Mouse (Mus musculus): ENCODE data around the gene Tsku. TPM values are rescaled to one million over a fixed set of nuclear protein-coding genes. Genes with fewer than 3 reads are reported as not detected.

Tsku gene
- total and polyA plus RNA-seq, 2 experiments from 2014 or later = 6.2 to 24.8 TPM

DNA sequence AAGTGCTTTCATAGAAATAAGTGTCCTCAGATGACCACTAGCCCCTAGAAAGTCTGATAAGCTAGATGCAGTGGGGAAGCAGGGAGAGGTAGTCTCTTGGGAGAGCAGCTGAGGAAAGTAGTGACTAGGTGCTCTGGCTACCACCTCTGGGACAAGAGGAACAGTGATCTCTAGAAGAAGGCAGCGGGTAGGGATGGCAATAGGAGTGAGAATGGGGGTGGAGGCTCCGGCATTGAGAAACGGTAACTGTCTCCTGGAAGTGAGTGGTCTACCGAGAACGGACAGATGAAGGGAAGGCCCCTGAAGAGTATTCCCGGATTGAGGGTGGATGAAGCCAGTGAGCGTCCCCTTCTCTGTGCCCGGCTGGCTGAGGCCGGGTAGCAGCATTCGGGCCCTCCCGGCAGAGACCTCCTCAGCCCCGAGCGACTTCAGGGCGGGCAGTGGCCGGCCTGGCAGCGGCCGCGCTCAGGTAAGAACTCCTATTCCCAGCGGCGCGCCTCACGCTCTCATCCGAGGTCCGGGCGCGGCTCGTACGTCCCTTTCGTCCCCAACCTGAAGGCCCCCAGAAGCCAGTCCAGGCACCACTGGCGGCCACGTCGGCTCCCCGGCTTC lies 52.4 kb downstream of the Tsku start:
- DNase-seq (peak; percentile 27), ATAC-seq (peak; percentile 54)
- Histone ChIP-seq H3K9me3 (ENCODE audit: low read length) (no peaks in the 10 kb centered on the region), H3K4me1 (ENCODE audit: insufficient read depth) (peaks cover 8% of the 10 kb centered on the region; the same call in 1 of the 2 replicates), H3K27ac (ENCODE audit: low read depth, low read length) (peak overlapping the region; percentile 57; the same call in 1 of the 2 replicates), H3K4me2 (ENCODE audit: low read depth) (peak overlapping the region; percentile 77), H3K27me3 (ENCODE audit: insufficient read depth, low read length) (no peaks in the 10 kb centered on the region), H3K9ac (peak overlapping the region; percentile 72), H3K4me3 (ENCODE audit: low read depth, low read length) (peak overlapping the region; percentile 70), H3K36me3 (ENCODE audit: insufficient read depth) (no peaks in the 10 kb centered on the region)
- WGBS = under 1% methylated on average over 33 of the region's 33 CpGs
- no peak for TF ChIP-seq CTCF (IDR thresholded peaks at IDR 0.05; ENCODE audit: low read depth)

GRCm38 (mm10) chr7:98307921-98308606 lies 53.1 kb downstream of the Tsku start:
- WGBS = 14% methylated on average over 9 of the region's 9 CpGs
- Histone ChIP-seq H3K4me1 (ENCODE audit: insufficient read depth) (peaks cover 8% of the 10 kb centered on the region; the same call in 1 of the 2 replicates), H3K27ac (ENCODE audit: low read depth, low read length) (no peak overlapping the region), H3K4me2 (ENCODE audit: low read depth) (peak overlapping the region; percentile 77), H3K9me3 (ENCODE audit: low read length) (no peaks in the 10 kb centered on the region), H3K27me3 (ENCODE audit: insufficient read depth, low read length) (no peaks in the 10 kb centered on the region), H3K4me3 (ENCODE audit: low read depth, low read length) (peak overlapping the region; percentile 70), H3K36me3 (ENCODE audit: insufficient read depth) (no peaks in the 10 kb centered on the region), H3K9ac (peak overlapping the region; percentile 72; the same call in 1 of the 2 replicates)
- peak; percentile 17 for DNase-seq
- ATAC-seq = no peak
- no peak for TF ChIP-seq CTCF (IDR thresholded peaks at IDR 0.05; ENCODE audit: low read depth)

GRCm38 (mm10) chr7:98307411-98307810 lies 53.7 kb downstream of the Tsku start:
- DNase-seq (no peak), ATAC-seq (no peak)
- TF ChIP-seq CTCF (IDR thresholded peaks at IDR 0.05; ENCODE audit: low read depth) = no peak
- Histone ChIP-seq H3K9ac (no peak overlapping the region), H3K9me3 (ENCODE audit: low read length) (no peaks in the 10 kb centered on the region), H3K4me1 (ENCODE audit: insufficient read depth) (peaks cover 8% of the 10 kb centered on the region; the same call in 1 of the 2 replicates), H3K27ac (ENCODE audit: low read depth, low read length) (no peak overlapping the region), H3K4me3 (ENCODE audit: low read depth, low read length) (no peak overlapping the region), H3K27me3 (ENCODE audit: insufficient read depth, low read length) (no peaks in the 10 kb centered on the region), H3K4me2 (ENCODE audit: low read depth) (no peak overlapping the region), H3K36me3 (ENCODE audit: insufficient read depth) (no peaks in the 10 kb centered on the region)
- WGBS = 56% methylated on average over 2 of the region's 2 CpGs

Other genes starting within 250 kb of the Tsku start
- 37.4 and 47.3 TPM in 2 replicates for gene Myo7a, start 241.8 kb downstream of the Tsku start, total RNA-seq (2014; rRNA removed)
- gene Myo7a, start 241.8 kb downstream of the Tsku start, polyA plus RNA-seq (2015; fragmentation: Nextera tagmentation; extraction: Ambion mirVana) = 5.7 and 11.1 TPM in 2 replicates
- gene Omp, start 215.8 kb downstream of the Tsku start, total RNA-seq (2014; rRNA removed) = 0.29 and 0.54 TPM in 2 replicates
- gene Omp, start 215.8 kb downstream of the Tsku start, polyA plus RNA-seq (2015; fragmentation: Nextera tagmentation; extraction: Ambion mirVana) = 0.31 and 0.38 TPM in 2 replicates
- 35.8 and 39.2 TPM in 2 replicates for gene Capn5, start 183.1 kb downstream of the Tsku start, total RNA-seq (2014; rRNA removed)
- 21.3 and 22.6 TPM in 2 replicates for gene Capn5, start 183.1 kb downstream of the Tsku start, polyA plus RNA-seq (2015; fragmentation: Nextera tagmentation; extraction: Ambion mirVana)
- 0.08 and 0.19 TPM in 2 replicates for gene B3gnt6, start 161.8 kb downstream of the Tsku start, total RNA-seq (2014; rRNA removed)
- gene B3gnt6, start 161.8 kb downstream of the Tsku start, polyA plus RNA-seq (2015; fragmentation: Nextera tagmentation; extraction: Ambion mirVana) = 0.26 and 0.63 TPM in 2 replicates
- gene Acer3, start 40.1 kb downstream of the Tsku start, total RNA-seq (2014; rRNA removed) = 12.1 TPM in 2 replicates
- gene Acer3, start 40.1 kb downstream of the Tsku start, polyA plus RNA-seq (2015; fragmentation: Nextera tagmentation; extraction: Ambion mirVana) = 7.9 and 14.1 TPM in 2 replicates
- gene Gucy2d, start 79.1 kb upstream of the Tsku start, total RNA-seq (2014; rRNA removed) = not detected in 2 replicates
- gene Gucy2d, start 79.1 kb upstream of the Tsku start, polyA plus RNA-seq (2015; fragmentation: Nextera tagmentation; extraction: Ambion mirVana) = not detected in 2 replicates
- gene Lrrc32, start 128.0 kb upstream of the Tsku start, total RNA-seq (2014; rRNA removed) = 3.3 and 6.0 TPM in 2 replicates
- gene Lrrc32, start 128.0 kb upstream of the Tsku start, polyA plus RNA-seq (2015; fragmentation: Nextera tagmentation; extraction: Ambion mirVana) = 3.4 and 4.2 TPM in 2 replicates

Measured in forebrain, postnatal 0 days (tissue).